Mouse (Mus musculus): ENCODE measurements at regions not wholly inside any gene's neighbourhood (a gene's known extent, or its start where the extent isn't known, plus 50 kb on each side); places are given as distances from the start of the nearest gene placed in this dataset.

DNA sequence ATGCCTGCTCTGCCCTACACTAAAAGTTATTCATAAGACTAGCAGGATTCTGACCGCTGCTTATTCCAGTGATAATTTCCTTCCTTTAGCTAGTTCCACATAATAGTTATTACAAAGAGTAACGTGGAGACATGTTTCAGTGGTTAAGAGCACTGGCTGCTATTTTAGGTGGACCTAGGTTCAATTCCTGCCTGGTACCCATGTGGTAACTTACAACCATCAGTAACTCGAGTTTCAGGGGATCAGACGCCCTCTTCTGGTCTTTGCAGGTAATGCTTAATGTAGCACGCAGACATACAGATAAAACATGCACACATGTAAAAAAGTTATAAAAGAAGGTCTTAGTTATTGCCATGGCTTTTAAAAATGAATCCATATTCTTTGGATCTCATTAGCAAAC is 125.0 kb downstream of the Fam174b start:
- no peak for TF ChIP-seq EP300 (IDR thresholded peaks at IDR 0.05; ENCODE audit: low read depth)
- peak; percentile 17; the same call in 1 of the 2 replicates for TF ChIP-seq CTCF (IDR thresholded peaks at IDR 0.05; ENCODE audit: low read depth)
